In the genomic region with DNA sequence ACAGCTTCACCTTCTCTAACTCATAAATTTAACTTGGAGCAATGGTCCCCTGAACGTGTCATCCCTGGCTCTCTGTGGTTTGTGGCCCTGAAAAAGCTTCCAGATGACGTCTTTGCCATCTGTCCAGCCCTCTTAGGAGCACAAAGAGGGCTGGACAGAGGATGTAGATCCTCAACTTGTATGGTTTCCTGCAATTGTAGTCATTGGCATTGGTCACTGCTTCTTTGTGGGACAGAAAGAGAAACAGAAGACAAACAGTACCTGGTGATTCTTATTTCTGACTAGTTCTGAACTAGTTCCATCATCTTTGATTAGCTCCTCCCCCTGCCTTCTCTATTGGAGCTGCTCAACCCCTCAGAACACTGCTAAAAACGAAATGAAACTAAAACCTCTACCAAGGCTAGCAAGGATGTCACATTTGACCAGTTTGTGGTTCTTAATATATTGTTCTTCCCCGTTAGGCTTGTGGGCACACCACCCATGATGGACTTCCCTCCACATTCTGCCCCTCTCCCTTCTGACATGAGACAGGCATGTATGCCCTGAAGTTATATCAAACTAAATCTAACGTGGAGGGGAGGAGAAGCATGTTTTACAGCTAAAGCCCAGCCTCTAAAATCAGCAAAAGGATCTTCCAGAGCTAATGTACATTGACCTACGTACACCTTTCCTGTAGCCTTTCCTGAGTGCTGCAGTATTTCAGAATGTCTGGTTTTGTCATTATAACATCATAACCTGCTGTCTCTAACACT, we compare ENCODE assay signal across 10 mouse cellular contexts. TPM values are rescaled to one million over a fixed set of nuclear protein-coding genes. Genes with fewer than 3 reads are reported as not detected.
DNase-seq lines count a peak whose midpoint lies in the region; ATAC-seq lines count a peak whose summit lies in the region.
"Had no signal": no experiment of that assay in that cellular context is flagged by ENCODE, and none has a peak within 500 bp of the region (broad histone marks: within the 10 kb centered on the region; RNA-seq: fewer than 3 reads in every experiment).

No protein-coding gene starts in this region.

- 30% methylated on average over 6 of the region's 6 CpGs for WGBS in liver, embryonic 12.5 days (ENCODE audit: insufficient replicate concordance)

- no peak overlapping the region for H3K9ac ChIP-seq in liver, embryonic 12.5 days

- peaks cover 21% of the 10 kb centered on the region for H3K4me1 ChIP-seq in liver, embryonic 12.5 days

- DNase-seq in lung, postnatal 36 days: peak; percentile 4
- no peak for DNase-seq in lung, postnatal 4 days
- DNase-seq in adrenal gland, adult 8-10 months: peak; percentile 38
- peak; percentile 67 for DNase-seq in splenic B cell, adult 2 months (ENCODE audit: low read depth, low spot score)
- no peak for DNase-seq in frontal cortex, adult 2 months (ENCODE audit: extremely low spot score in 1 of 2, low spot score in 1 of 2)
- no peak for DNase-seq in kidney, postnatal 36 days
- no peak for DNase-seq in left cerebral cortex, adult 8-10 months (ENCODE audit: low spot score in 2 of 2)
- DNase-seq: cerebellum, adult 9-11 months; gastrocnemius, postnatal 36 days had no signal

- H3K9me3 ChIP-seq in liver, embryonic 12.5 days (replicated peaks): no peaks in the 10 kb centered on the region

- peak overlapping the region; percentile 10; the same call in 1 of the 2 replicates for H3K4me3 ChIP-seq in liver, embryonic 12.5 days

- ATAC-seq in liver, embryonic 12.5 days: no peak

- H3K27me3 ChIP-seq in liver, embryonic 12.5 days (replicated peaks): no peaks in the 10 kb centered on the region
- no peaks in the 10 kb centered on the region for H3K27me3 ChIP-seq in splenic B cell, adult 2 months (ENCODE audit: control insufficient read depth, insufficient read depth, low read length, poor library complexity, severe bottlenecking)

- H3K27ac ChIP-seq in liver, embryonic 12.5 days: no peak overlapping the region

- peak overlapping the region; percentile 47 for H3K4me2 ChIP-seq in liver, embryonic 12.5 days

- H3K36me3 ChIP-seq in liver, embryonic 12.5 days: no peaks in the 10 kb centered on the region
- H3K36me3 ChIP-seq in splenic B cell, adult 2 months (ENCODE audit: control insufficient read depth, insufficient read depth, low read length, poor library complexity, severe bottlenecking): no peaks in the 10 kb centered on the region

RNA-seq across cellular contexts. Expression of gene Rtn4, which starts 45.0 kb away (rescaled TPM):
- 100 to 1,000 TPM; 226 to 575 (median 412) TPM for total RNA-seq in adrenal gland, adult 8-10 months (2022)
- 24.6 and 24.9 TPM in 2 replicates for polyA plus RNA-seq in liver, embryonic 12.5 days (2016; fragmentation: Nextera tagmentation; extraction: Ambion mirVana)
- polyA plus RNA-seq in frontal cortex, adult 2 months (2012; rRNA removed): 587 and 624 TPM in 2 replicates
- 100 to 1,000 TPM; 641 to 748 (median 678) TPM for total RNA-seq in left cerebral cortex, adult 8-10 months (2022)

Comparison
In these comparisons a context has a peak if more than half of its experiments do, and no peak if none do; other contexts are left out.
1. DNase-seq: peak in lung, postnatal 36 days (single experiment), adrenal gland, adult 8-10 months (single experiment) and splenic B cell, adult 2 months (single experiment); none in lung, postnatal 4 days (0 of 2), frontal cortex, adult 2 months (0 of 2), kidney, postnatal 36 days (0 of 2) and left cerebral cortex, adult 8-10 months (0 of 2).